Mouse (Mus musculus) ES-E14 (cell line): ENCODE data around the gene Zcchc4.

ENCODE experiments used
- CHD2 ChIP-seq: IDR thresholded peaks from 2 replicates; pipeline ENCODE4 v1.6.1; 2014; ENCODE audit warnings: mild to moderate bottlenecking, low read depth, low read length, inconsistent platforms
- HCFC1 ChIP-seq: IDR thresholded peaks from 2 replicates; pipeline ENCODE4 v1.6.1; 2012; ENCODE audit warnings: low read length, inconsistent platforms, borderline replicate concordance; ENCODE audit not compliant: insufficient read depth
- ZC3H11A ChIP-seq: IDR thresholded peaks from 2 replicates; pipeline ENCODE4 v1.6.1; 2012; ENCODE audit warnings: low read depth, mild to moderate bottlenecking, inconsistent platforms, low read length, borderline replicate concordance
- ZNF384 ChIP-seq: IDR thresholded peaks from 2 replicates; pipeline ENCODE4 v1.6.1; 2012; ENCODE audit warnings: low read depth, low read length, inconsistent platforms

DNA sequence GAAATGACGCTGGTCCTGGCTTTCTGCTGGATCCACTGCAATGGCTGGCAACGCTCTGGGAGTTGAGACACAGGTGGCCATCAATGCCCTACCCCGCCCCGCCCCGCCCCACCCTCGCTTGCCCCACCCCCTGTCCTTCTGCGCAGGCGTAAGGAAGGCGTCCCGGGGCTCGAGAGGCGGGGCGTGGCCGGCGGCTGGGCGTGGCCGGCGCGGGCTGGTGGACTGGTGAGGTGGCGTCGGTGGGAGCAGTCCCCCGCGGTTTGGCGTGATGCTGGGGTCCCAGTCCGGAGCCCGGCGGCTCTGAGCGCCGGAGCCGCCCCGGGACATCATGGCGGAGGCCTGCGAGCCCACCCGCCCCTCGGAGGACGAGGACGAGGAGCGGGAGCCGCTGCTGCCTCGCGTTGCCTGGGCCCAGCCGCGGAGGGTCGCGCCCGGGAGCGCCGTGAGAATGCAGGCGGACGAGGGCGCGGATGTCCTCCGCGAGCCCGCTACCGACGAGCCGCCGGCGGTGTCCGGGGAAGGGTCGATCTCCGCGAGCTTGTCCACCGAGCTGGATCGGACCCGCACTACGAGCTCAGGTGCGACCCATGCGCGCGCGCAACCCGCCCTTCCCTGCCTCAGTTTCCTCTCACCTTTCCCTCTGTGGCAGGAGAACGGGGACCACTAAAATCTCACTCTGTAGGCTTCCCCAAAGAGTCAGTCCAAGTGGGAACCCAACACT lies 33.7 kb upstream of the Zcchc4 start, which contains the start of gene Pi4k2b:
- TF ChIP-seq HCFC1 (0 out of 2 replicates have a peak, but pooled peaks have one; percentile 32), CHD2 (no peak), ZC3H11A (no peak), ZNF384 (no peak)
